Mouse (Mus musculus): Measurements from ENCODE around the gene Prkce. TPM values are rescaled to one million over a fixed set of nuclear protein-coding genes. Genes with fewer than 3 reads are reported as not detected.
A peak's percentile ranks its signal among the peaks of the same experiment; 100 is the strongest.

The Prkce gene
- total RNA-seq, 4 experiments from 2014 or later, result 24.0 to 30.1 (median 27.4) TPM

DNA sequence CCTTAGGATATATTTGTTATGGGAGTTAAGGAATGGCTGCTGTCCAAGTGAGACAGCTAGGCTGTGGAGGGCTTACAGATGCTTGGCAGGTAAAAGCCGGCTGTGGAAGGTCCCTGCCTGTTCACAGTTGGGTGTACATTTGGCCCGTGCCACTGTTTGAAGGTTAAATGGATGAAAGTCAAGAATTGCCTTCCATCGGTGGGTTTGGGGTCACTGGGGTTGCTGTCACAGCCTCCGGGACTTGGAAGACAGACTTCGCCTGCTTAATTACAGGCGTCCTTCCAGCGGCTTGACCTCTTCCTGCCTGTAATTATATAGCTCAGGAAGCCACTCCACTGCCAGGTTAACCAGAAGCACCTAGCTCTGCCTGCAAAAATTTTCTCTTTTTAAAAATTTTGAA, 200.1 kb downstream of the Prkce start:
- DNase-seq (ENCODE audit: low spot score), result no peak

DNA sequence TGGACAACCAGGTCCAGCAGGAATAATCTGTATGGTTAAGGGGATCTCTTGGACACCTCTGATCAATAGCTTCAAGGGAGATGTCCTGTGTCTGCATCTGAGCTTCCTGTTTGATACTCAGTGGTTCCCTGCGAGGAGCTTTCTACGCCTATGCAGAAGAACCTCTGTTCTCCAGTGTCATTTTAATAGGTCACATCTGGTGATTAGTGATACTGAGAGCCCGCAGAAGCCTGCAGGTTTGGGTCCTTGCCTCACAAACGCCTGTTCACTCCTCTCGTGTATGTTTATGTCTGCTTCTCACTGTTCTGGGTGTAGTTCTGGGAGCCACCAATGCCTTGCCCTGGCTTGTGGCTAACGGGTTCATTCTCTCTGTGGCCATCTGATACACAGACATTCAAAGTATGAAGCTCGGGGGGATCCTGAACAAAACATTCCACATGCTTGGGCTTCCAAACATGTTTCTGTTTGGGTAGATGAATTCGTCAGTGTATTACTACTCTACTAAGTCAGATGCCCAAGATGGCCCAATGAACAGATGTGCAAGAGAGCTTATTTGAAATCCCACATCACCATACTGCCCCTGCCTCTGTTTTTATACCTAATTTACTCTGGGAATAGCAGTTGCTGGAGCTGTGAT, 202.6 kb downstream of the Prkce start:
- DNase-seq (ENCODE audit: low spot score), result no peak

DNA sequence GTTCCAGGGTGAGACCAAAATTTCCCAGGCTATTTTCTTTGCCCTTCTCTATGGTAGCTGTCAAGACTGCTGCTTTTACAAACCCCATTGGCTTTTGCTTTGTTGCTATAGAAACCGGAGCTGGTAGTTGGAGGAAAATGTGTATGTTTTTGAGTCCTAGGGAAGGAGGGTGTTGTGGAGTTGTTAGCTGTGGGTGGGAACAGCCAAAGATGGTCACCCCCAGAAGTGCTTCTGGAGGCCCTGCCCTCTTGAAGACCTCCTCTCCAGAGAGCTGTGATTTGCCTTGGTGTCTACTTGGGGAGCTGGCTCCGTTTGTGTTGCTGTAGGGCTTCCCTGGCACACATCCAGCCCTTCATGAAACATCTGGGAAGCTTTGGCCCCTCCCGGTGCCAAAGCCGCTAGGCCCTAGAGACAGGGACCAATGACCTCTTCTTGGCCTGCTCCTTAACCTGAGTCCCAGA, 203.5 kb downstream of the Prkce start:
- no peak for DNase-seq (ENCODE audit: low spot score)

DNA sequence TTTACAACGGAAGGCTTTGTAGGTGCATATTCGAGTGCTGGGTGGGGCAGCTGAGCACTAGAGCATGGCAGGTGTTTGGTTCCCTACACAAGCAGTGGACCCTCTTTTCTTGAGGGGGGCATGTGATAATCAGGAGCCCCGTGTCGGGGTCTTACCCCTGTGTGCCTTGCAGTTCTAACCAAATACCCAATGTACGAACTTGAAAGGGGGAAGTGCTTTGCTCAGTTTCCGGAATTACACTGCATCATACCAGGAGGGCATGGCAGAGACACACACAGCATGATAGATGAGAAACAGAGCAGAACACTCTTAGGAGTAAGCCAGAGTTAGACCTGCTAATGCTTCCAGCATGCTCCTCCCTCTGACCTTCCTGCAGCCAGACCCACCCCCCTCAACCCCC, 208.8 kb downstream of the Prkce start:
- DNase-seq (ENCODE audit: low spot score), result no peak

DNA sequence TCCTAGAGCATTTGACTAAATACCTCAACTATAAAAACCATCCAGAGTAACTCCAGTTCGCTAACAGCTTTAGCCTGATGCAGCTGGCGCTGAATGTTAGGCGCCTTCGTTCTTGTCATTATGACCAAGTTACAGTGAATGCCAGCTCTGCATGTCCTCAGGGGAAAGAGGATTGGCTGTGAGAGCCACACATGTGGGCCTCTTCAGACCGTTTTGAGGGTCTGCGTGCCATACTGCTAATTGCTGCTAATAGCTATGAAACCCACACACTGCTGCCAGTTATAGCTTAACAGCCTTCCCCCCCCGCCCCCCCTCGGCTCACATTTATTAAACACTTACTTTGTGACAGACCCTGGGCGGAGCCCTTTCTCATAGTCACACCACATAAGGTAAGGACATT, 210.3 kb downstream of the Prkce start:
- no peak for DNase-seq (ENCODE audit: low spot score)

DNA sequence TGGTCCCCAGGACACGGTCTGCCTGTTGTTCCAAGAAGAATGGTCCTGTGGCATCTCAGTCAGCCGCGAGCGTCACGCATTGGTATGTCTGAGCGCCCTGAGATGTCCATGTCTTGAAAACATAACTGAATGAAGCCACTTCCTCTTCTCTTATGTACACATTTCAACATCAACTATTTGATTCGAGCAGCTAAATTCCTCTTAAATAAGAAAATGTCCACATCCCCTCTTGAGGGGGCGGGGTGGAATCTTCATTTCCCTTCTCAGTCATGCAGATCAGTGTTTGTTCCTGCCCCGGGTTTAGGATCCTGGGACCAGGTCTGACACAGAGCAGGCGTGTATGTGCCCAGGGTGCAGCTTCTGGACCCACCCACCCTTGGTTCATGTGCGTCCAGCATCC, 211.0 kb downstream of the Prkce start:
- no peak for DNase-seq (ENCODE audit: low spot score)

DNA sequence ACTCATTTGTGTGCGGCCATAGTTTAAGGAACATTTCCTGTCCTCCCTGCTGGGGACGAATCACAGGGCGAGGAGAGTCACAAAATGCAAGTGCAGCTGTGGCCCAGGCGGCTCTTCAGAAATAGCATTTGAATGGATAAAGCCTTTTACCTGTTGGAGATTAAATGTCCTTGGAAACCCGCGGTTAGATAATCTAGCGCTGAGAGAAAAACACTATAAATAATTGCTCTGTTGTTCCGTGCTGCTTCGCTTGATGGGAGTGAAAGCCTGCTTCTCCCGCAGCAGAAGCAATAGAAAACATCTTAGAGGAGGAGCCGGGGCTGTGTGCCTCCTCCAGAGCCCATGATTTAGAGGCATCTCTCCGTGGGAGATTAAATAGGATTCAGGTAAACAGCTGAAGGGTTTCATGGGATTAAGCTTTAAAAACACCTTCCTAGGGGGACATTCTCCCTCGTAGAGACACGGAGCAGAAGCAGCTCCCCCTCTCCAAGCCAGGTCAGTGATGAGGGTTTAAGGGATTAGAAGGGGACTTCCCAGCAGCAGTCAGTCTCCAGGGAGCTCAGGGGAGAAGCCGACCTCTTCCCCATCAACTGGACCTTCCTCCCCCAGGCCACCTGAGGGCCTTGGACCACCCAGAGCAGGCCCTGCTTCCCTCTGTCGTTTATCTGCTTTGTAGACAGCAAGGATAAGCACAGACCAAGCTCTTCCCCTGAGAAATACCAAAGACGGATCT, 212.0 kb downstream of the Prkce start:
- DNase-seq (ENCODE audit: low spot score), result no peak

DNA sequence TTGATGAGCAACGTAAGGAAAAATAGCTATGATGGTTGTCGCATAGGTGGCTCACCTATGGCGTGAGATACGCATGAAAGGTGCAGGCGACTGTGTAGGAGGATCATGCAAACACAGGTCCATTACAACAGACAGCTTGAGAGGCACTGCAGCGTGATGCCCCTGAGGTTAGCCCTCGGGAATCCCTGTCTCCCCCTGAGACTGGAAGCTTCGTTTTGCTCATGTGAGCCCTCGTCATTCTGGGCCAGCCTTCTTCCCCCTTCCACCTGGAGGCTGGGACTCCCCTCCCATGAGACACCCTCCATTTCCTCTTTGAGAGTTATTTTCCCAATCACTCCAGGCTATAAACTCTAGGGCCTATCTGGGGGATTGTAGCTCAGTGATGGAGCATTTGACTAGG, 213.9 kb downstream of the Prkce start:
- DNase-seq (ENCODE audit: low spot score), result no peak

DNA sequence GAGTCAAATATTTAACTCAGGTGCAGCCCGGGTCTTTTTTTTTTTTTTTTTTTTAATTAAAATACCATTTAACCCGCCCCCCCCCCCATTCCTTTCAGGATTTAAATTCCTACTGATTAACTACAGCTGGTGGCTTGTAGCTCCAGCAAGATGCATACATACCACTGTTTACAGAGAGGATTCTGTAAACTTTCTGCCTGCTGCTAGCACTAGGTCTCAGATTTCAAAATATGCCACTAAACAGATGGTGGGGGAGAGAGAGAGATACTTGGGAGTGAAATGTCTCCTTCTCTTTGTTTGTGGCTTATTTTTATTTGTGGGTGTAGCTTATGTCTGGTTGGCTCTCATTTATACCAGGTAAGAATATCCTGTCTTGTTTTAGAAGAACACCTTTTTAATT, 215.3 kb downstream of the Prkce start:
- no peak for DNase-seq (ENCODE audit: low spot score)

DNA sequence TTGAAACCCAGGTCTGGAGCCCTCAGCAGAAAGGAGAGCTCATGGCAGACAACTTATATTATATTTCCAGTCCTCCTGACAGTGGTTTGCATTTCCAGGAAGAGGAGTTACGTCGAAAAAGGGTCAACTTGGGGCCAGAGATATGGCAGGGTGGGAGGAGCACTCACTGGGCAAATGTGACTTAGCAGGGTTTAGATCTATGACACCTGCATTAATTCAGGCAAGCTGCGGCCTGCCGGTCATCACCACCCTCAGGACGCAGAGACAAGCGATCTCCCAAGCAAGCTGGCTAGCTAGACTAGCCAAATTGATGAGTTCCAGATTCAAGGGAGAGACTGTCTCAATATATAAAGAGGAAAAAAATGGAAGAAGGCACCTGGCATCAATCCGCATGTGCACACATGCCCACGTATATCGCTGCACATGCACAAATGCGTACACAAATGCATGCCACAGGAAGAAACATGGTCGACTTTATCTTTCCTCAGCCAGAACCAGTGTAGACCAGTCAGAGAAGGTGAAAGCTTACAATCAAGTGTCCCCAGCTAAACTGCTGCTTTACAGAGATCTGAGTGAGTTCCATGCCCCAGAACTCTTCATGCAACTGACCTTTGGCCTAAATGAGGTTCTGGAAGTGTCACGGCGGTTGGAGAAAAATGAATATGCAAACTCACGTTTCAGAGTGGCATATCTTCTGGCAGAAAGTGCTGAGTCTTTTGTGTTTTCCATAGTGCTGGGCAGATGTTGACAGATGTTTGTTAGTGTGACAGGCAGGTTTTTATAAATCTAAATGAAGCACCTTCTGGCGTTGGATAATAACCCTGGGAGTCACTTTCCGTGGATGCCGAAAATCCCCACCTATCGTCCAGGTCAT, 216.4 kb downstream of the Prkce start:
- DNase-seq (ENCODE audit: low spot score), result no peak

DNA sequence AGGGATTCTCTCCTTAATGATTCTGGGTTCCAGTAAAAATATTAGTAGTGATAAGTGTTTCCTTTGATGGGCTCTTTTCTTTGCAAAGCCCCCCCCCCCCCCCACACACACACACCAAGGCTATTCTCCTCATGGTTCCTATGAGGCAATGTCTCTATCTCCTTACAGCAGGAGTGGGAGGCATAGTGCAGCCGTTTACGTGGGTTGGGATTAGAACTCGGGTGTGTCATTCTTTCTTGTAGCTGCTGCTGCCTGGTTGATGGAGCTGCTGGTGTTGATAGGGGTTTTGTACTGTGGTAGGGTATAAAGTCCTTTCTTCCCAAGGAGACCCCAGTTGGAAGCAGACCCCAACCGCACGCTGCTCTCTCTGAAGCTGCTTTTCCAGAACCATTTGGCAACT, 224.9 kb downstream of the Prkce start:
- no peak for DNase-seq (ENCODE audit: low spot score)

DNA sequence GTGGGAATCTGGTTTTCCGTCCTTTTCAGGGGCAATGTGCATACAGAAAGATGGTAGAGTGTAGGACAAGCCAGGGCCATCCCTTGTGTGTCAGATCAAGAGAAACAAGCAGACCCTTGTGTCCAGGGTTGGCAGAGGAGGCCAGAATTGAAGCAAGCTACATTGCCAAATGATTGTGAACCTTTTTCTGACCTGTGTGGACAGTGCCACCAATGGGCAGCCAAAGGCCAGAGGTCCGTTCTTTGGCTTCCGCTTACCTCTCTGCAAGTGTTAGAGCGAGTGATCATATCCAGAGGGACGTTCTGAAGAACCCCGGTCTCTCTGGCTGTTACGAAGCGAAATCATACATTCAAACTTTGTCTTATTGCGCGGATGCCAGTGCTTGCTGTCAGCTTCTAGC, 225.6 kb downstream of the Prkce start:
- no peak for DNase-seq (ENCODE audit: low spot score)

DNA sequence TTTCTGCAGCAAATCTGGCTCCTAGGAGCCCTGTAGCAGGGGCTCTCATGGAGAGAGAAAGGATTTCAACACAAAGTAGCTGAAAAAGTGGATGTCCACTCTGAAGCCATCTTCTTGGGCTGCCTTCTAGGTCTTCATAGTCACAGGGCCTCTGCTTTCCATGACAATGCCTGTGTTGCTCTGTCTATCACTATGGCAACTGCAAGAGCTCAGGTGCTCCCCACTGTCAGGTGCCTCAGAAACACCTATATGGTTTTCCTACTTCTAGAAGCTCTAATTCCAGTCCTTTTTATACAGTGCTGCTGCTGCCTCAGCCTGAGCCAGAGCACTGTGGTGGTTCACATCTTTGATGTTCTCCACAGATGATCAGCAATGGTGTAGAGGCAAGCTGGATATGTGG, 229.5 kb downstream of the Prkce start:
- DNase-seq (ENCODE audit: low spot score), result no peak

DNA sequence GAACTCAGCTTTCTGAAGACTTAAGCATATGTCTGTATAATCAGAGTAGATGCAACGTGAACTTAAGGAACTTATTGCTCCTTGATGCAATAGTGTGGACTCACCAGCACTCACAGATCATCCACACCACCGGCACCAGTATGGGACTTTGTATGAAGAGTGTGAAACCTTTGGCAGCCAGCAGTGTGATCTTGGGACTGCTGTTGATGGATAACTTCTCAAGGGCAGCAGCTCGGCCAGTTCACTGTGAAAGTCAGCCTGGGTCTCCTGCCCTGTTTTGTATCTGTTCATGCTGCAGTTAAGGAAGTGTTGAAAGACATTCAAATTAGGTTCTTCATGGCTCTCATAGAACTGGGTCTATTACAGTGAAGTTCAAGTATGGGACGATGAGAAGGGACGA, 230.1 kb downstream of the Prkce start:
- no peak for DNase-seq (ENCODE audit: low spot score)

DNA sequence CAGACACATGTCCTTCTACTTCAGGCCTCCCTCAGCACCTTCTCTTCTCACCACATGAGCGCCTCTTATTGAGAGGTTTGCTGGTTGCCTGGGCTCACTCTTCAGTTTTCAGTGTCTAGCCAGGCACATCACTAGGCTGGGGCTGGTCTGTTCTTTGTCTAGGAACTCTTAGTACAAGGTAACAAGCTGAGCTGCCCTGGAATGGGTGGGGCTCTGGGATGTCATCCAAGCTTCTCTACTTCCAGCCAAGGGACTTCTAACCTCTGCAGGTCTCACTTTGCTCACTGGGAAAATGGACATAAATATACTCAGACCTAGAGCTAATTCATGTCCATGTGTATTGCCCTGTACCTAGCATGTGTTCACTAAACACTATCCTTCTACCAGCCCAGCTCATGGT, 230.6 kb downstream of the Prkce start:
- DNase-seq (ENCODE audit: low spot score), result no peak

DNA sequence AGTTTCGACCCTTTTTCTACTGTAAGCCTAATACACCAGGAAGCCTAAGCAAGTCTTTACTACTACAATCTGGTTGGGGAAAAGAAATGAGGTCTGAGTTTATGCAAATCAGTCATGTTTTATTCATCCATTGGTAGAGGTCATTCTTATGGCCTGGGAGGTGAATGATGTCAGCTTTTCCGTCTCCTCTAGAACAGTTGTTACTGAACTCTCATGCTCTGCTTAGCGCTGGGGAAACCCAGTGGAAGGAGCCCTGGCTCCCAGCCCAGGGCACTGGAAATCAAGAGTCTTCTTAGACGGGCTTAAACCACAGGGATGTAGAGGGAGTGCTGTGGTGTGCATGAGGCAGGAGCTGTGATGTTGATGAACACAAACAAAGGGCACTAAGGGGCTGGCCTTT, 232.4 kb downstream of the Prkce start:
- peak; percentile 33 for DNase-seq (ENCODE audit: low spot score)

DNA sequence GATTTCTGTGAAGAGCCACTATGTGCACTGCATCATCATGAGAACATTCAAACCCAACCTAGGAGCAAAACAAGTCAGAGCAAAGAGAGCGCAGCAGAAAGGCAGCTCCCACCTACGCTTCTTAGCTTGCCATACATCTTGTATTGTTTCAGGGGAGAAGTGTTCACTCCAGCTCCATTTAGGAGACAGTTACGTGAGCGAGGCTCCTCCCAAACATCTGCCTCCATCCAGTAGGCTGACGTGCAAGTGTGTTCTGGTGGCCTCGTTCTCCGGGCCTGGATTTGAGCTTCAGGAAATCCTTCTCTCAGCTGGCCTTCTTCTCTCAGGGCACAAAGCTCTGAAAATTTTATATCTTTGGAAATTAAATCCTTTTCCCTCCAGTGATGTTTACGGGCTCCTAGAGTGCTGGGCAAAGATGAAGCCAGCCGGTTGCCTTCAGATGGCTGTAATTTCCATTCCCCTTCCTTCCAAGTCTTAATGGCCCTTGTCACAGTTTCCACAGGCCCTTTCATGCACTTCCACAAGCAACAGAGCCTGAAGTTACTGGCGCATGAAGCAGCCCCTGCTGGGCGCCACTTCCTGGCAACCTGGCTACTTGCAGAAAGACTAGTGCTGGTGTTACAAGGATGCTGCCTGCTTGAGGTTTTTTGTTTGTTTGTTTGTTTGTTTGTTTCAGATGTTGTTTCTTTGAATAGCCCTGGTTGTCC, 237.4 kb downstream of the Prkce start:
- no peak for DNase-seq (ENCODE audit: low spot score)

DNA sequence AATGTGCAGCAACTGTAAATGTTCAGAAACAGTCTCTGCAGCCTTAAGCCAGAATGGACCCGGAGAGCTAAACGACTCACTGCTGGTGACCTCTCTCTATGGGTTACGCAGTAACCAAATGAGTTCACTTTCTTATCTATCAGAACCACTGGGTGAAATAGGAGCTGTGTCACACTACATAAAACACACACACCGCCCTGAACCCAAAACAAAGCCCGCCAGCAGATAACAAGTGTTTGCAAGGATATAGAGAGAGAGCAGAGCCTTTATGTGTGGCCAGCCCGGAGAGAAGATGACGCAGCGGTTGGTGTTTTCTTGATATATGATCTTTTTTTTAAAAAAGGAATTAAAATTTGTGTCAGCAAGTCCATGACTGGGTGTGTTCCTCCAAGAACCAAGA, 238.1 kb downstream of the Prkce start:
- no peak for DNase-seq (ENCODE audit: low spot score)

DNA sequence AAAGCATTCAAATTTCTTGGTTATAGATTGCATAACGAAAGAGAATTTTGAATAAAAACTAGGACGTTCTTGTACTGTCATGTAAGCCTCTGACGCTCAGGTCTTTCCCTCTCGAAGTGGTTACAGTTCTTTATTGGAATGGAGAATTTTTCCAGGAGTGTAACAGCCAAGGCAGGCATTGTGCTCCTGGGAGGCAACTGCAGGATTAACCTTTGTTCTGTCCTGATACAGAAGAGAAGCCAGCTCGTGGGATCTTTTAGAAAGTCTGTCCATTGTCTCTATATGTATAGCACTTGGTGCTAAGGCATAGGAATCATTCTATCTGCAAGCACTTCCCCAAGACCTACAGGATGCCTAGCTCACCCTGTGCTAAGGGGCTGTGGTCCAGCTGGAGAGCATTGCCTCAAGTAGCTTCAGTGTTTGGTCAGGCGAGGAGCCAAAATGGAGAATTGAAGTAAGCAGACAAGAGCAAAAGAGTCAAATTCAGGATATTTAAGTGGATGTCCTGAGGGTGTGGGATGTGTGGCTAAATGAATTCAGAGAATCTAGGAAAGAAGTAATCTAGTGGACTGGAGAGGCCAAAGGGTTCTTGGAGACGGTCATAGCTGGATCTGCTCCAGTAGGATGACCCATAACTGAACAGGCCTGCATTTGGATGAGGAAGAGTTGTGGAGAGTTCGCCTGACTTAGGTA, 240.5 kb downstream of the Prkce start:
- DNase-seq (ENCODE audit: low spot score), result no peak

DNA sequence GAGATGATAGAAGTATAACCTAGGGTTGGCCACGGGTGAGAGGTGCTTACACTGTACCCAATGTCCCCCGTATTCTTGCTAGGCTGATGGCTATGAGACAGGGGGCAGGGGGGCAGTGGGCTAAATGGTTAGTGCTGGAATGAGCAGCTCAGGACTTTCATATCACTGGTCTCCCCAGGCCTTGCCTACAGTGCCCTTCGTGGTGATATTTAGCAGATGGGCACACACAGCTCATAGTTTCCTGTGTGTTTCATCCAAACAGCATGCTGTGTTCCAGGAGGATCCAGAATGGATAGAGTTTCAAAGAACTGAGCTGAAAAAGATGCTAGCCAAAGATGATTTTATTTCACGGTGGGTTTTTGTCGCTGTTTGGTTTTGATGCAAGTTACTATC, 241.0 kb downstream of the Prkce start:
- no peak for DNase-seq (ENCODE audit: low spot score)

DNA sequence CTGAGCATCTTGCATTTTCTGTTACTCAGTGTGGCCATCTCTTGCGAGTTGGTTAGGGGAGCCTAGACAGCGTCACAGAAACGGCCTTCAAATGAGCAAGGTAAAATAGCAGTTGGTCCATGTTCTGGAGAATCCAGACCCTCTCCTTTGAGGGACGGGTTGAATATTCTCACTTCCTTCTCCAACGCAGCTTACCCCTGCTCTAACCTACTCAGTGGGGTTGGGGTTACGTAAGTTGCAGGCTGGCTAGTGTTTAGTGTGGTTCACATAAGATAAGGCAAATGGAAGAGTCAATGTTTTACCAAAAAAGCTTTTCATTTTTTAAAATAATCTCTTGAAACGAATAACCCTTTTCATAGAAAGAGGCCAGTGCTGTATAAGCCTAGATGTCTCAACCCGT, 241.9 kb downstream of the Prkce start:
- no peak for DNase-seq (ENCODE audit: low spot score)

Data from heart, adult 8-10 months (tissue).